Mouse (Mus musculus) limb, embryonic 11.5 days (tissue): Measurements from ENCODE around the gene Srbd1. TPM values are rescaled to one million over a fixed set of nuclear protein-coding genes. Genes with fewer than 3 reads are reported as not detected.

ENCODE experiments used
- polyA plus RNA-seq: library from polyadenylated mRNA; unstranded; fragments of >200 nt; fragmentation: Nextera tagmentation; extraction: Ambion mirVana; gene quantifications from 2 replicates; pipeline ENCODE4 v1.2.1, GENCODE M21; 2014

Srbd1 gene
- polyA plus RNA-seq, 1 experiment from 2014 or later = 14.3 TPM

Other genes with a start within 250 kb of the Srbd1 start
- gene Prkce, start 22.6 kb upstream of the Srbd1 start, polyA plus RNA-seq = 5.1 and 6.1 TPM in 2 replicates